Mouse (Mus musculus) lung, postnatal 0 days (tissue): ENCODE data around the gene Btbd18.

ENCODE experiments used
- CTCF ChIP-seq: IDR thresholded peaks from 2 replicates; pipeline ENCODE4 v1.5.1; 2016; ENCODE audit warnings: antibody characterized with exemption, mild to moderate bottlenecking
- EP300 ChIP-seq: IDR thresholded peaks from 2 replicates; pipeline ENCODE4 v1.6.1; 2016; ENCODE audit warnings: antibody characterized with exemption, mild to moderate bottlenecking, control low read depth

DNA sequence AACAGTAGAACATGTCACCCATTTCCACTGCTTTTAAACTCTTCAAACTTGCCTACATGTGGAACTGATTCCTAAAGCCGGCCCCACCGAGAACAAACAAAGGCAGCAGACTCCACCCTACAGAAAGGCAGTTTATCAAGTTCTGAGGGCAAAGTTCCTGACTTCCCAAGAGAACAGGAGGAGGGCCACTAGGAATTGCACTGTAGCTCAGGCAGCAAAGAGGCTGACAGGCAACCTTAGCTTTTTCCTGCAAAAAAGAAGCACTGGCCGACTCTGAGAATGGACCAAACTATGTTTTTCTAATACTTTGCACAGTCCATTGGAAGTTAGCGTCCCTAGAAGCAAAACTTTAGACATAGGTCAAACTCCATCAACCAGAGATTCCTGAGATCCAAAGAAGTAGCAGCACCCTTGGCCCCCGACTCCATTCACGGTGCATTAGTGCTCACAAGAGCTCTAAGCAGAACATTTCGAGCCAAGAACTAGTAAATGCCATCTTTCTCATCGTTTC is 22.6 kb upstream of the Btbd18 start:
- TF ChIP-seq EP300, result no peak
- TF ChIP-seq CTCF, result no peak
